Mouse (Mus musculus) frontal cortex, postnatal 25 days (tissue): ENCODE measurements around the gene Notch4.

Experiments used
- DNase-seq, 2 experiments: peaks; one replicate each; pipeline ENCODE4 v3.0.0; 2022; ENCODE audit warnings: low spot score in 2 of 2

Gene Notch4

GRCm38 (mm10) chr17:34571875-34572274 lies 7.8 kb downstream of the Notch4 start:
- DNase-seq = no peak

GRCm38 (mm10) chr17:34572361-34572760 lies 8.3 kb downstream of the Notch4 start:
- DNase-seq = no peak

GRCm38 (mm10) chr17:34576577-34576976 lies 12.5 kb downstream of the Notch4 start:
- DNase-seq = no peak

GRCm38 (mm10) chr17:34578070-34578469 lies 14.0 kb downstream of the Notch4 start:
- DNase-seq = no peak

- DNase-seq = no peak
These were observed 18.5 kb downstream of the Notch4 start for GRCm38 (mm10) chr17:34582528-34582927.

GRCm38 (mm10) chr17:34583397-34583796 lies 19.3 kb downstream of the Notch4 start:
- no peak for DNase-seq

GRCm38 (mm10) chr17:34583819-34584218 lies 19.8 kb downstream of the Notch4 start:
- DNase-seq = no peak

- DNase-seq = no peak
These were observed 21.1 kb downstream of the Notch4 start for GRCm38 (mm10) chr17:34585121-34585520.

- no peak for DNase-seq
These were observed 22.1 kb downstream of the Notch4 start for GRCm38 (mm10) chr17:34585877-34586771.

- DNase-seq = peak; percentile 72 to 87
These were observed 22.8 kb downstream of the Notch4 start for GRCm38 (mm10) chr17:34586796-34587422.

- peak; percentile 95 to 96 for DNase-seq
These were observed 23.3 kb downstream of the Notch4 start for GRCm38 (mm10) chr17:34587423-34587811.

- DNase-seq = no peak
These were observed 23.7 kb downstream of the Notch4 start for GRCm38 (mm10) chr17:34587814-34588213.

- no peak for DNase-seq
These were observed 24.7 kb downstream of the Notch4 start for GRCm38 (mm10) chr17:34588767-34589166.

GRCm38 (mm10) chr17:34589206-34589605 lies 25.1 kb downstream of the Notch4 start:
- no peak for DNase-seq

- no peak for DNase-seq
These were observed 25.6 kb downstream of the Notch4 start, which contains the start of gene Gpsm3 for GRCm38 (mm10) chr17:34589681-34590101. Gpsm3 (plus strand) TSS chr17:34589806.

GRCm38 (mm10) chr17:34590154-34590987 lies 26.3 kb downstream of the Notch4 start:
- DNase-seq = no peak

GRCm38 (mm10) chr17:34591029-34591993 lies 27.2 kb downstream of the Notch4 start, which contains the start of gene Pbx2:
Pbx2 (plus strand) TSS chr17:34591266.
- no peak for DNase-seq

- DNase-seq = peak in 1 of 2 experiments; percentile 47
These were observed 27.9 kb downstream of the Notch4 start for GRCm38 (mm10) chr17:34591994-34592375.

GRCm38 (mm10) chr17:34592581-34593549 lies 28.8 kb downstream of the Notch4 start:
- no peak for DNase-seq
